Mouse (Mus musculus) liver, embryonic 16.5 days (tissue): Measurements from ENCODE around the gene Faap20. TPM values are rescaled to one million over a fixed set of nuclear protein-coding genes. Genes with fewer than 3 reads are reported as not detected.

Source experiments
- ATAC-seq: fragments of 200-750 bp; cut with Nextera tagmentation; 2 replicates; pipeline ENCODE4 v1.8.0; 2017; ENCODE audit warnings: low read depth, mild to moderate bottlenecking, moderate number of reproducible peaks, moderate library complexity
- H3K27ac ChIP-seq: fragments of 300-500 bp; sonication (generic); 2 replicates; pipeline ENCODE4 v1.5.1; 2014; ENCODE audit warnings: mild to moderate bottlenecking, low read length
- H3K27me3 ChIP-seq: fragments of 300-500 bp; sonication (generic); 2 replicates; pipeline ENCODE4 v1.6.1; 2014; ENCODE audit warnings: low read depth, low read length, mixed read lengths; ENCODE audit not compliant: control insufficient read depth, insufficient read depth
- H3K36me3 ChIP-seq: fragments of 300-500 bp; sonication (generic); 2 replicates; pipeline ENCODE4 v1.6.1; 2014; ENCODE audit warnings: mild to moderate bottlenecking; ENCODE audit not compliant: control insufficient read depth, insufficient read depth
- H3K4me1 ChIP-seq: fragments of 300-500 bp; sonication (generic); 2 replicates; pipeline ENCODE4 v1.6.1; 2014; ENCODE audit warnings: low read depth, low read length, mixed read lengths; ENCODE audit not compliant: control insufficient read depth
- H3K4me2 ChIP-seq: fragments of 300-500 bp; sonication (generic); 2 replicates; pipeline ENCODE4 v1.6.1; 2014; ENCODE audit warnings: low read depth, low read length, mixed read lengths
- H3K4me3 ChIP-seq: fragments of 300-500 bp; sonication (generic); 2 replicates; pipeline ENCODE4 v1.5.1; 2014; ENCODE audit warnings: low read depth, mild to moderate bottlenecking, low read length
- H3K9ac ChIP-seq: fragments of 300-500 bp; sonication (generic); 2 replicates; pipeline ENCODE4 v1.6.1; 2014; ENCODE audit warnings: low read depth, low read length
- H3K9me3 ChIP-seq: fragments of 300-500 bp; sonication (generic); replicated peaks from 2 replicates; pipeline ENCODE4 v1.6.1; 2016; ENCODE audit warnings: low read length; ENCODE audit not compliant: control insufficient read depth
- WGBS: fragments of 180-500 bp; shearing (Covaris S2); extraction: QIAGEN DNeasy Blood & Tissue Kit; methylation state at CpG from one replicate; pipeline ENCODE4 v1.1.7; 2014; ENCODE audit not compliant: insufficient replicate concordance; 5-methylcytosine and 5-hydroxymethylcytosine counted together
- polyA plus RNA-seq: library from polyadenylated mRNA; unstranded; fragments of >200 nt; fragmentation: Nextera tagmentation; extraction: Ambion mirVana; gene quantifications from 2 replicates; pipeline ENCODE4 v1.2.1, GENCODE M21; 2015

Gene Faap20
- polyA plus RNA-seq, 1 experiment from 2014 or later, result 17.1 TPM

GRCm38 (mm10) chr4:155286090-155286489 lies 36.5 kb downstream of the Faap20 start:
- no peaks in the 10 kb centered on the region for H3K36me3 ChIP-seq
- no peak overlapping the region for H3K27ac ChIP-seq
- no peak overlapping the region for H3K9ac ChIP-seq
- no peak overlapping the region for H3K4me2 ChIP-seq
- no peaks in the 10 kb centered on the region for H3K4me1 ChIP-seq
- WGBS, result 57% methylated on average over 4 of the region's 4 CpGs
- H3K4me3 ChIP-seq, result no peak overlapping the region
- H3K27me3 ChIP-seq, result no peaks in the 10 kb centered on the region
- H3K9me3 ChIP-seq, result no peaks in the 10 kb centered on the region
- no peak for ATAC-seq

GRCm38 (mm10) chr4:155287713-155288112 lies 38.1 kb downstream of the Faap20 start:
- H3K9me3 ChIP-seq, result no peaks in the 10 kb centered on the region
- no peak overlapping the region for H3K27ac ChIP-seq
- no peak overlapping the region for H3K4me2 ChIP-seq
- H3K27me3 ChIP-seq, result no peaks in the 10 kb centered on the region
- H3K4me1 ChIP-seq, result no peaks in the 10 kb centered on the region
- H3K36me3 ChIP-seq, result no peaks in the 10 kb centered on the region
- ATAC-seq, result no peak
- H3K9ac ChIP-seq, result no peak overlapping the region
- no peak overlapping the region for H3K4me3 ChIP-seq
- 70% methylated on average over 11 of the region's 11 CpGs for WGBS

- no peak for ATAC-seq
- Histone ChIP-seq H3K4me3 (no peak overlapping the region), H3K4me1 (no peaks in the 10 kb centered on the region), H3K27me3 (no peaks in the 10 kb centered on the region), H3K9me3 (no peaks in the 10 kb centered on the region), H3K9ac (no peak overlapping the region), H3K27ac (no peak overlapping the region), H3K36me3 (no peaks in the 10 kb centered on the region), H3K4me2 (no peak overlapping the region)
- 46% methylated on average over 1 of the region's 1 CpGs for WGBS
These were observed 39.0 kb downstream of the Faap20 start for GRCm38 (mm10) chr4:155288586-155288985.

- Histone ChIP-seq H3K4me2 (no peak overlapping the region), H3K27me3 (no peaks in the 10 kb centered on the region), H3K4me1 (no peaks in the 10 kb centered on the region), H3K9me3 (no peaks in the 10 kb centered on the region), H3K27ac (no peak overlapping the region), H3K36me3 (no peaks in the 10 kb centered on the region), H3K4me3 (no peak overlapping the region), H3K9ac (no peak overlapping the region)
- ATAC-seq, result no peak
- 74% methylated on average over 7 of the region's 7 CpGs for WGBS
These were observed 40.4 kb downstream of the Faap20 start for GRCm38 (mm10) chr4:155290045-155290444.

GRCm38 (mm10) chr4:155292863-155293262 lies 43.3 kb downstream of the Faap20 start:
- H3K4me2 ChIP-seq, result no peak overlapping the region
- H3K9ac ChIP-seq, result no peak overlapping the region
- no peaks in the 10 kb centered on the region for H3K36me3 ChIP-seq
- no peaks in the 10 kb centered on the region for H3K9me3 ChIP-seq
- ATAC-seq, result no peak
- no peaks in the 10 kb centered on the region for H3K27me3 ChIP-seq
- H3K4me1 ChIP-seq, result no peaks in the 10 kb centered on the region
- no peak overlapping the region for H3K27ac ChIP-seq
- 73% methylated on average over 10 of the region's 10 CpGs for WGBS
- no peak overlapping the region for H3K4me3 ChIP-seq

- Histone ChIP-seq H3K4me1 (no peaks in the 10 kb centered on the region), H3K36me3 (no peaks in the 10 kb centered on the region), H3K9ac (no peak overlapping the region), H3K4me2 (no peak overlapping the region), H3K4me3 (no peak overlapping the region), H3K27ac (no peak overlapping the region), H3K9me3 (no peaks in the 10 kb centered on the region), H3K27me3 (no peaks in the 10 kb centered on the region)
- no peak for ATAC-seq
- WGBS, result 74% methylated on average over 14 of the region's 14 CpGs
These were observed 44.8 kb downstream of the Faap20 start for GRCm38 (mm10) chr4:155294381-155294780.

- Histone ChIP-seq H3K27me3 (no peaks in the 10 kb centered on the region), H3K36me3 (no peaks in the 10 kb centered on the region), H3K9me3 (no peaks in the 10 kb centered on the region), H3K4me3 (no peak overlapping the region), H3K4me1 (no peaks in the 10 kb centered on the region), H3K27ac (no peak overlapping the region), H3K9ac (no peak overlapping the region), H3K4me2 (no peak overlapping the region)
- WGBS, result 56% methylated on average over 10 of the region's 10 CpGs
- no peak for ATAC-seq
These were observed 45.5 kb downstream of the Faap20 start for GRCm38 (mm10) chr4:155295026-155295590.

GRCm38 (mm10) chr4:155295996-155296395 lies 46.4 kb downstream of the Faap20 start:
- Histone ChIP-seq H3K4me3 (no peak overlapping the region), H3K4me2 (no peak overlapping the region), H3K4me1 (no peaks in the 10 kb centered on the region), H3K36me3 (no peaks in the 10 kb centered on the region), H3K27me3 (no peaks in the 10 kb centered on the region), H3K9me3 (no peaks in the 10 kb centered on the region), H3K27ac (no peak overlapping the region), H3K9ac (no peak overlapping the region)
- ATAC-seq, result no peak
- WGBS, result 49% methylated on average over 4 of the region's 4 CpGs

- Histone ChIP-seq H3K27ac (no peak overlapping the region), H3K9me3 (no peaks in the 10 kb centered on the region), H3K4me2 (no peak overlapping the region), H3K27me3 (no peaks in the 10 kb centered on the region), H3K9ac (no peak overlapping the region), H3K4me3 (no peak overlapping the region), H3K4me1 (no peaks in the 10 kb centered on the region), H3K36me3 (no peaks in the 10 kb centered on the region)
- 44% methylated on average over 2 of the region's 2 CpGs for WGBS
- no peak for ATAC-seq
These were observed 47.5 kb downstream of the Faap20 start for GRCm38 (mm10) chr4:155297057-155297456.
